Mouse (Mus musculus): ENCODE measurements around the gene Itih1.

The Itih1 gene

GRCm38 (mm10) chr14:30943038-30943437 lies at the start of gene Itih1:
Gene Itih1, minus strand, starts transcription at chr14:30943289.
- DNase-seq (ENCODE audit: low spot score in 2 of 2), result no peak

GRCm38 (mm10) chr14:30976222-30976621 lies 33.1 kb upstream of the Itih1 start:
- no peak for DNase-seq (ENCODE audit: low spot score in 2 of 2)

- no peak for DNase-seq (ENCODE audit: low spot score in 2 of 2)
Measured at GRCm38 (mm10) chr14:30974204-30974603, 31.1 kb upstream of the Itih1 start.

GRCm38 (mm10) chr14:30960366-30960765 lies 17.3 kb upstream of the Itih1 start:
- DNase-seq (ENCODE audit: low spot score in 2 of 2), result no peak

- no peak for DNase-seq (ENCODE audit: low spot score in 2 of 2)
Measured at GRCm38 (mm10) chr14:30959031-30959430, 15.9 kb upstream of the Itih1 start.

GRCm38 (mm10) chr14:30958517-30958916 lies 15.4 kb upstream of the Itih1 start:
- DNase-seq (ENCODE audit: low spot score in 2 of 2), result no peak

GRCm38 (mm10) chr14:30951154-30951825 lies 8.2 kb upstream of the Itih1 start, which contains the start of gene Nek4:
Gene Nek4, plus strand, starts transcription at chr14:30951377.
- DNase-seq (ENCODE audit: low spot score in 2 of 2), result peak; percentile 96

GRCm38 (mm10) chr14:30949986-30950385 lies 6.9 kb upstream of the Itih1 start:
- no peak for DNase-seq (ENCODE audit: low spot score in 2 of 2)

- DNase-seq (ENCODE audit: low spot score in 2 of 2), result no peak
Measured at GRCm38 (mm10) chr14:30944745-30945144, 1.7 kb upstream of the Itih1 start.

- DNase-seq (ENCODE audit: low spot score in 2 of 2), result peak in 1 of 2 experiments; percentile 56
Measured at GRCm38 (mm10) chr14:30943860-30944674, 978 bp upstream of the Itih1 start.

GRCm38 (mm10) chr14:30942254-30942653 lies 835 bp downstream of the Itih1 start:
- no peak for DNase-seq (ENCODE audit: low spot score in 2 of 2)

- no peak for DNase-seq (ENCODE audit: low spot score in 2 of 2)
Measured at GRCm38 (mm10) chr14:30933351-30933750, 9.7 kb downstream of the Itih1 start.

GRCm38 (mm10) chr14:30930386-30930785 lies 12.7 kb downstream of the Itih1 start:
- DNase-seq (ENCODE audit: low spot score in 2 of 2), result no peak

GRCm38 (mm10) chr14:30925492-30925891 lies 17.6 kb downstream of the Itih1 start:
- no peak for DNase-seq (ENCODE audit: low spot score in 2 of 2)

GRCm38 (mm10) chr14:30923375-30924105 lies 19.5 kb downstream of the Itih1 start, which contains the start of gene Itih3:
Gene Itih3, minus strand, starts transcription at chr14:30923760.
- DNase-seq (ENCODE audit: low spot score in 2 of 2), result no peak

GRCm38 (mm10) chr14:30922053-30922670 lies 20.9 kb downstream of the Itih1 start:
- DNase-seq (ENCODE audit: low spot score in 2 of 2), result no peak

GRCm38 (mm10) chr14:30916516-30916915 lies 26.6 kb downstream of the Itih1 start:
- DNase-seq (ENCODE audit: low spot score in 2 of 2), result no peak

- DNase-seq (ENCODE audit: low spot score in 2 of 2), result no peak
Measured at GRCm38 (mm10) chr14:30913404-30913803, 29.7 kb downstream of the Itih1 start.

GRCm38 (mm10) chr14:30912641-30913040 lies 30.4 kb downstream of the Itih1 start:
- DNase-seq (ENCODE audit: low spot score in 2 of 2), result no peak

GRCm38 (mm10) chr14:30911141-30911540 lies 31.9 kb downstream of the Itih1 start:
- DNase-seq (ENCODE audit: low spot score in 2 of 2), result no peak

- no peak for DNase-seq (ENCODE audit: low spot score in 2 of 2)
Measured at GRCm38 (mm10) chr14:30907814-30908265, 35.2 kb downstream of the Itih1 start.

GRCm38 (mm10) chr14:30906001-30906400 lies 37.1 kb downstream of the Itih1 start:
- DNase-seq (ENCODE audit: low spot score in 2 of 2), result no peak

All from thymus, postnatal 10 days (tissue).